Mouse (Mus musculus): ENCODE results near the gene Maml2.

Gene Maml2

GRCm38 (mm10) chr9:13572847-13573246 lies 275.1 kb downstream of the Maml2 start:
- DNase-seq (ENCODE audit: low spot score), result no peak

GRCm38 (mm10) chr9:13574059-13574458 lies 276.3 kb downstream of the Maml2 start:
- DNase-seq (ENCODE audit: low spot score), result peak; percentile 9

DNA sequence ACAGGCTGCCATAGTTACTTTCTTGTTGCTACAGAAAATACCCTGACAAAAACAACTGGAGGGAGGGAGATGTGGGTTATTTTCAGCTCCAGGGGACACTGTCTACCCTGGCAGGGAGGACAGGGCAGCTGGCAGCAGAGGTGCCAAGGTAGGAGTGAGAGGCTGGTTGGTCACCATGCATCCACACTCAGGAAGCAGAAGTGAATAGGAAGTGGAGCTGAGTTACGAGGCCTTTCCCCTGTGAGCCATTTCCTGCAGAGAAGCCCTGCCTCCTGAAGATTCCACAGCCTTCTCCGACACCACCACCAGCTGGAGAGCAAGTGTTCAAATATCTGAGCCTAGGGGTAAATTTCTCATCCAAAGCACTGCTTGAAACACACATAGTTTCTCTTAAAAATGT lies 277.2 kb downstream of the Maml2 start:
- DNase-seq (ENCODE audit: low spot score), result no peak

- no peak for DNase-seq (ENCODE audit: low spot score)
These were observed 279.4 kb downstream of the Maml2 start for GRCm38 (mm10) chr9:13577150-13577549.

- DNase-seq (ENCODE audit: low spot score), result no peak
These were observed 283.4 kb downstream of the Maml2 start for GRCm38 (mm10) chr9:13581184-13581583.

DNA sequence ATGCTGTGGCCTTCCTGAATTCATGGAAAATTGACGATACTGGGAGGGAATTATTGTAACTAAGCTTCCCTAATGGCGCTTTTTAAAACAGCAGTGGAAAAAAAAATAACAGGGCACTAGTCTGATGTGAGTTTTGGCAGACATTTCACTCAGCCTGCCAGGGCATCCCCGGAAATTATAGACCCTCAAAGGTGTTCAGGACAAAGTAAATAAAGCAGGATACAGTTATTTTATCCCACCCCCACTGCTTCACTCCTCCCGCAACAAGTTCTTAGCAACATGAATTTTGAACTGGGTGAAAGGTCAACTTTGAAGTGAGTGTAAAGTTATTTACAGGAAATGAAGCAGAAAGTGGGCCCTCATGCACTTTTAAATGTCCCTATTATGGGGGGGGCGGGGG lies 286.2 kb downstream of the Maml2 start:
- no peak for DNase-seq (ENCODE audit: low spot score)

DNA sequence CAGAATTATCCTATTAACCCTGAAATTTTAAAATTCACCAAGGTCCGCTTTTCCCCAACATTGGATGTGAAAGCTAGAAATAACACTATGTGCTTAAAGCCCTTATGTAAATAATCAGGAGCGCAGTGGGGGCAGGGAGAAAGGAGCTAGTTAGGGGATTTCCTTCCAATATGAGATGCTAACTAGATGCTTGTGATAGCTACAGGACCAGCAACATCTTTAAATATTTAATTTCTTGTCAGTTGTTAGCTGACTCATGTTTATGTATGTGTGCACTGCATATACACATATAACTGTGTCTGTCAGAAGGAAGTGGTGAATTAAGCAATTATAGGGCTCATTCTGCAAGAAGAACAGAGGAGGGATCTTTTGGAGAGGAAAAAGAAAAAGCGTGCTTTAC lies 286.7 kb downstream of the Maml2 start:
- no peak for DNase-seq (ENCODE audit: low spot score)

GRCm38 (mm10) chr9:13587085-13587933 lies 289.6 kb downstream of the Maml2 start:
- no peak for DNase-seq (ENCODE audit: low spot score)

GRCm38 (mm10) chr9:13588786-13589185 lies 291.0 kb downstream of the Maml2 start:
- DNase-seq (ENCODE audit: low spot score), result no peak

- no peak for DNase-seq (ENCODE audit: low spot score)
These were observed 294.9 kb downstream of the Maml2 start for GRCm38 (mm10) chr9:13592701-13593100.

DNA sequence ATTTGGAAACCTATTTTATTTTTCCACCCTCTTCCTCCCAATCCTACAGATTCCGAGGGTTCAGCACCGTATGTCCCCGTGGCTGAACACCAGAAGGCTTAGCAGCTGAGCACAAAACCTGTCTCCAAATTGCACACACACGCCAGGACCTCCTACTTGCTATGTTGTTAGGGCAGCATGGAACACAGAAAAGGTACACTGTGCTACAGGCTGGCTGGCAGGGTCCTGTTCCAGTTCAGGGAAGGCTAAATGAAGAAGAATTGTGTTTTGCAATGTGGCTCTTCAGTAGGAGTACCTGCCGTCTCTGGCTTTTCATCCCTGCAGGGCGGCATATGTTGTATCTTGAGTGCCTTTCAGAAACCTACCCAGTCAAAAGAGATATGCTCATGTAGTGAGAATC lies 300.0 kb downstream of the Maml2 start:
- no peak for DNase-seq (ENCODE audit: low spot score)

DNA sequence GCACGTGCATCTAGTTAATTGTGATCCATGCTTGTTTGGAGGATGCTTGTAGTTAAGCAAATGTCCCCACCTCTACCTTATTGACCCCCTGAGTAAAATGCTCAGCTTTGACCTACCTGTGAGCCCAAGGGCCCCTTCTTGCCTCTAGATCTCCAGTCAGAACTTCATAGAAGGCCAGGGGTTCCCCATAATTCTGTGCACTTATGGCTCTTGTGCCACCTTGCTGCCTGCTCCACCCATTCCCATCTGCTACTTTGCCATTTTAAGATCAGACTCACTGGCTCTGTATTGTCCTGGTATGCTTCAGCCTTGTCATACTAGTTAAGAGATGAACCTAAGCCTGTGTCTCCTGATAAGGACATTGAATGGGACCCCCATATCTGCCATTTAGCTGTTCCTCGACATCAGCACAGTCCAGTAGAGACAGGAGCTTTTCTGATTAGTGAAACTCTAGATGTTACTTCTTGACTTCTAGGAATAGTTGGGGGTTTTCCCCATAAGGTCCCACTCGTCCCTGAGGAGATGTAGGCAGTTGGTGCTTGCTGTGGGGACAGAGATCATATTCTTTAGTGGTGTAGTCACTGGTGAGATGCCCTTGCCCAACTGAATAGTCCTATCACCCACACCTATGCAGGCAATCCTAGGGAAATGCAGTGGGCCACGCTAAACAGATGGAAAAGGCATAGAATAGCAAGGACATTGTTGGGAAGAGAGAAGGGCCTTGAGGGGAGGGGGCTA lies 301.0 kb downstream of the Maml2 start:
- no peak for DNase-seq (ENCODE audit: low spot score)

- no peak for DNase-seq (ENCODE audit: low spot score)
These were observed 301.5 kb downstream of the Maml2 start for GRCm38 (mm10) chr9:13599334-13599614.

DNA sequence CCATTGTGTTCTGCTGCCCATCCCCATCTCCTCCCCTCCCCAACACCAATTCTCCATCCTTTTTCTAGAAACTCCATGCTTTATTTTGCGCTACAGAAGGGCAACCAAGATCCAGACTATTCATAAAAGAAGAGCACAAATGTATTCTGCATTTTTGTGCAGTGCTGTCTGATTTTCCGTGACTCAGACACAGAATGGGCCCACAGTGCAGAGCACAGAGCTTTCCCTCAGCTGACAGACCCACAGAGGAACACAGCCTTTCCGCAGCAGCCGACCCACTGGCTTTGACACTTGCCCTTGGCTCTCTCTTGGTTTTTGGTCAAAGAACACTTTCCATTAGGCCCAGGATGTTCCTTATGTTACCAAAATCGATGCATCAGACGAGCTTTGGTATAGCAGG lies 302.0 kb downstream of the Maml2 start:
- DNase-seq (ENCODE audit: low spot score), result no peak

DNA sequence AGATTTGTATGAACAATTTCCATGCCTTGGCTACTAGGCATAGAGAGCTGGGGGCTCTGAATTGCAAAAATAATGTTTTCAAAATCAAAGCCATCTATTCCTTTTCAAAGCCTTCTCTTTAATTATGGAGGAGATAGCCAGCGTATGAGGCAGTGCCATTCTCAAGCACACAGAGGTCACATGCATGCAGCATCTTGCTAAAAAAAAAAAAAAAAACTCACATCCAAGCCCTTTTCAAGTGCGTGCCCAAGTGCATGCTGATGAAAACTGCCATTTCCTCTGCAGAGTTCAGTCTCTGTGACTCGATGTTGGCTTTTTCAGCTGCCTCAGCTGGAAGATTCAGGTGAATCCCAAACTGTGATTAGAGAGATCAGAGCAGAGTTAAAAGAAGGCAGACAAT lies 304.0 kb downstream of the Maml2 start:
- no peak for DNase-seq (ENCODE audit: low spot score)

DNA sequence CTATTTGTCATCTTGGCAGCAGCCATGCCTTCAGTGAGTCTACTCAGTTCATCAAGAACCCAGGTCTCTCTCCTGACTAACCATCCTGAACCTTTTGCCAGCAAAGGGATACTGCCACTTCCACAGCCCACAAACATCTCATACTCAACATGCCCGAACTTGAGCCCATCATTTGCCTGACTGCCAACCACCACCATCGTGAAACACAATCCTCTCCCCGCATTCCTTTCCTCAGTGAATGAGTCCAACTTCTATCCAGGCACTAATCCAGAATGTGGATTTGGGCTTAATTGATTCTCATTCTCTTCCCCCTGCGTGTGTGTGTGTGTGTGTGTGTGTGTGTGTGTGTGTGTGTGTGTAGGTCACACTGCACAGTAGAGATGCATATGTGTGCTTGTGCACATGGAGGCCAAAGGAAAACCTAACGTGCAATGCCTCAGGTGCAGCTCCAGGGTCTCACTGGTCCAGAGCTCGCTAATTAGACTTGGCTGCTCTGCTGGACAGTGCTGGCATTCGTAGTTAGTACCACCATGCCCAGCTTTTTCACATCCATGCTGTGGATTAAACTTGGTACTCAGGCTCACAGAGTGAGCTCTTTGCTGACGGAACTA lies 305.9 kb downstream of the Maml2 start:
- no peak for DNase-seq (ENCODE audit: low spot score)

DNA sequence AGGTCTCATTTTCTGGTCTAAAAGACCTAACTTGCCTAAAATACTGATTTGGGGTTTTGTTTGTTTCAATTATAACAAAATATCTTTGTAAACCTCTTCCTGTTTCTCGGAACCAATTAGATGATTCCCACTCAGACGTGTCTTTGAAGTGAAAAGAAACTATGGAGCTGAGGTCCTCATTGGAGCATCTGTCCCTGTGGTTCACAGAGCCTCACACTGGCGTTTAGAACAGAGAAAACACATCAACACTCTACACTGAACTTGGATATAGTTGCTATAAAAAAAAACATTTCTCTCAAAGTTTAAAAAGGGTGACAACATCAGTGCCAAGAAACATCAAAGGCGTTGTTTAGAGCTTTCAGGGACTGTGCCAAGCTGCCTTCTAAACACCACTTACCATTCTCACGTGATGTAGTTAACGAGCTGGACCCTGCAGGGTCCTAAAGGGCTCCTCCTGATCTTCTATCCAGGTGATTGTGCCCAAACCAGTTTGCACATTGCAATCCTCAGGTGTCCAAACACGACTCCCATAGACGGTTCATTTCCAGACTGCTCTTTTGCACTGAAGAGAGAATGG lies 309.9 kb downstream of the Maml2 start:
- no peak for DNase-seq (ENCODE audit: low spot score)

DNA sequence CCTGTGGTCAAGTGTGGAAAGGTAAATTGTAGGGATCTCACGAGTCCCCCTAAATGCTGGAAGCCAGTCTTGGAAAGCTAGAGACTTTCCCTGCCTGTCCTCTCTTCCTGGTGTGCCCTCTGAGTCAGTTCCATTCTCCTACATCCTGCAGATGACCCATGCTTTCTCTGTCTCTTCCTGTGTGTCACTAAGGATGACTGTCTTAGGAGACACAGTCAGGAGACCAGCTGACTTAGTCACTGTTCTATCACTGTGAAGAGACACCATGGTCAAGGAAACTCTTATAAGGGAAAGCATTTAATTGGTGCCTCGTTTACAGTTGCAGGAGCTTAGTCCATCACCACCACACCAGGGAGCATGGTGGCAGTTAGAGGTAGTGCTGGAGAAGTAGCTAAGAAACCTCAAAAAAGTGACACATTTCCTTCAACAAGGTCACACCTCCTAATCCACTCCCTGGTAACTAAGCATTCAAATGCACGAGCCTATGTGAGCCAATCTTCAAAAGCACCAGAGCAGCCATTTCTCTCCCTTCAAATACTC lies 310.8 kb downstream of the Maml2 start:
- no peak for DNase-seq (ENCODE audit: low spot score)

DNA sequence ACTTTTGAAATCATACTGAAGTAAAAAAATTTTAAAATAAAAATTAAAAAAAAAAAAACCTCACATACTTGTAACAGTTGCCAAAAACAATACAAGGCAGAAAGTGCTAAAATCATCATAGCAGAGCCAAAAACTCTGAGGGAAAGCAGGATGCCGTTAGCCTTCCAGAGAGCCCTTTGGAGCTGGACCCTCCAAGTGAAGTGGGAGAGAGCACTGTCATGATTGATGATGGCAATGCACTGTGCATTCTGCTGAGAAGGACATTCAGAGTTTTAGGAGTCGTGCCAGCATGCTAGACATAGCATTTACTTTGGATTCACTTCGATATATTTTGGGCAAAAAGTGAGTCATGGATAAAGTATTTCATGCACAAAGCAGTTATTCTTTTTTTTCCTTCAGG lies 313.8 kb downstream of the Maml2 start:
- no peak for DNase-seq (ENCODE audit: low spot score)

GRCm38 (mm10) chr9:13612371-13612770 lies 314.6 kb downstream of the Maml2 start:
- no peak for DNase-seq (ENCODE audit: low spot score)

DNA sequence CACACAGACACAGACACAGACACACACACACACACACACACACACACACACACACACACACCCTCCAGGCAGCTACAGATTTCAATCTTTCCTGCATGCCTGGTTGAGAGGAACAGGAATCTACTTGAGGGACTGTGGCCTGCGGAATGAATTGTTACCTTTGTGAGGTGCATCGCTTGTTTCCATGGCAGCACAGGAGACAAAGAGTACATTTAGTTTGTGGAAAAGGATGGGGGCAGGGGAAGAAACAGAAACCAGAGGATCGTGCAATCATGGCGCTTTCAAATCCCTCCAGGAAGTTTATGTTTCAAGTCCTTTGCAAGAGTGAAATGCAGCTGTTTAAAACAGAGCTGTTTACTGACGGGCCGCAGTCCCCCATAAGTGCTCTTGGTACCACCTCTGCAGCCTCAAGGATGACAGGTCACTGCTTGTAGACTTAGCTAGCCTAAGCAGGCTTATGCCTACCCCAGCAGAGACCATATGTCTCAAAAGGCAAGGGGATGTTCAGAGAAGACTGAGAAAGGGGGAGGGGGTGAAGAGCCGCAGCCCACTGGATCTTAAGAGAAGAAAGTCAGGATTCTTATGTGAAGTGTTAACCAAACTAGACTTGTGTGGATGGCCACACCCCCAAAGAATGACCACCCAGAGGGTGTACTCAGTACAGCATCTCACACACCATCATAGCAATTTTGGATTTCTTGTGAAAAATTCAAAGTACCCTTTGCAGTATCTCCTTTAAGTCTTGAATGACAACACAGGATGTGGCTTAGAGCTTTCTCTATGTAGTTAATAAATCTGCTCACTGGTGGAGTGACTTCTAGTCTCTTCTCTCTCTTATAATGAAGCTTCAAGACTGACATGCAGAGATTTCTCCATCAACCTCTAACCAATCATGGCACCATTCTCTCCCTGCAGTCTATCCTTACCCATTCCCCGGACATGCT lies 315.8 kb downstream of the Maml2 start:
- peak; percentile 37 for DNase-seq (ENCODE audit: low spot score)
